Mouse (Mus musculus): ENCODE results near the gene Hist1h2bc.
"Not testable (repeated sequence)": the region's sequence is repeated elsewhere in the genome, so short reads cannot be mapped to it uniquely, and the experiment has no call there.

The Hist1h2bc gene

DNA sequence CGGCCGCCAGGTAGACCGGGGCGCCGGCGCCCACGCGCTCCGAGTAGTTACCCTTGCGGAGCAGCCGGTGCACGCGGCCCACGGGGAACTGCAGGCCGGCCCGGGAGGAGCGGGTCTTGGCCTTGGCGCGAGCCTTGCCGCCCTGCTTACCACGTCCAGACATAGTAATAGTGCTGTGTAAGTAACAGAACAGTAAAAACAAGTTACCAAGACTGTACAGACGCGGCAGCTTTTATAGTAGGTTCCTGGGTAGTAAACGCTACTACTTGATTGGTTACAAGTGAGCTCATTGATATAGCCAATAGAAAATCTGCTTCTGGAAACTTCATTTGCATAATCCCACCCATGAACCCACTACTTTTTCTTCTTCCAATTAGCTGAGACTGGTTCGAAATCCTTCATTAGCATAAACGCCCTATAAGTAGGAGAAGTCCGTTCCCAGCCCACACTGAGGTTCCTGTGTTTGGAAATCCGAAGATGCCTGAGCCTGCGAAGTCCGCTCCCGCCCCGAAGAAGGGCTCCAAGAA lies at the start of gene Hist1h2bc, which contains the start of gene Hist1h2ac:
Gene Hist1h2bc (plus strand): TSS at position 445 of the 527 bp plus-strand sequence.
Gene Hist1h2ac (minus strand): TSS at position 194 of the 527 bp plus-strand sequence.
- peak; percentile 75 to 79 for DNase-seq (ENCODE audit: low read depth in 2 of 2, low spot score in 2 of 2)

- DNase-seq (ENCODE audit: low read depth in 2 of 2, low spot score in 2 of 2): no peak
These were observed 24.2 kb upstream of the Hist1h2bc start for GRCm38 (mm10) chr13:23659636-23660366.

GRCm38 (mm10) chr13:23662536-23662935 lies 21.5 kb upstream of the Hist1h2bc start:
- DNase-seq (ENCODE audit: low read depth in 2 of 2, low spot score in 2 of 2): no peak

- no peak for DNase-seq (ENCODE audit: low read depth in 2 of 2, low spot score in 2 of 2)
These were observed 1.9 kb upstream of the Hist1h2bc start for GRCm38 (mm10) chr13:23681990-23682582.

GRCm38 (mm10) chr13:23682623-23682946 lies 1.4 kb upstream of the Hist1h2bc start:
- no peak for DNase-seq (ENCODE audit: low read depth in 2 of 2, low spot score in 2 of 2)

- DNase-seq (ENCODE audit: low read depth in 2 of 2, low spot score in 2 of 2): not testable (repeated sequence)
These were observed 848 bp upstream of the Hist1h2bc start for GRCm38 (mm10) chr13:23682947-23683754.

- peak; percentile 31 to 53 for DNase-seq (ENCODE audit: low read depth in 2 of 2, low spot score in 2 of 2)
These were observed 421 bp downstream of the Hist1h2bc start for GRCm38 (mm10) chr13:23684295-23684945.

- no peak for DNase-seq (ENCODE audit: low read depth in 2 of 2, low spot score in 2 of 2)
These were observed 1.3 kb downstream of the Hist1h2bc start for GRCm38 (mm10) chr13:23685121-23685861.

DNA sequence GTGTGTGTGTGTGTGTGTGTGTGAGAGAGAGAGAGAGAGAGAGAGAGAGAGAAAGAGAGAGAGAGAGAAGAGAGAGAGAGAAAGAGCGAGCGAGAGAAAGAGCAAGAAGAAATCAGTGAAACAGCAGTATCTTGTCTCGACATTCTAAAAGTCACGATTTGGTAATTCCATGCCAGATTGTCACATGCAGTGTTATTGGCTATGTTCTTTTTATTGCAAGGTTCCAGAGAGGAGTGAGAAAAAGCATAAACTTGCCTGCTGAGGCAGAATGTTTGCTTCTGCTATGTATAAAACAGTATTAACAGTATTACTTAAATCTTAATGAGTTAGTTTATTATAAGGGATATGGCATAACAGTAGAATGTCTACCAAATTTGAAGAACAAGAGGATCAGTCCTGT lies 2.0 kb downstream of the Hist1h2bc start:
- DNase-seq (ENCODE audit: low read depth in 2 of 2, low spot score in 2 of 2): no peak

- no peak for DNase-seq (ENCODE audit: low read depth in 2 of 2, low spot score in 2 of 2)
These were observed 3.2 kb downstream of the Hist1h2bc start for GRCm38 (mm10) chr13:23687181-23687580.

DNA sequence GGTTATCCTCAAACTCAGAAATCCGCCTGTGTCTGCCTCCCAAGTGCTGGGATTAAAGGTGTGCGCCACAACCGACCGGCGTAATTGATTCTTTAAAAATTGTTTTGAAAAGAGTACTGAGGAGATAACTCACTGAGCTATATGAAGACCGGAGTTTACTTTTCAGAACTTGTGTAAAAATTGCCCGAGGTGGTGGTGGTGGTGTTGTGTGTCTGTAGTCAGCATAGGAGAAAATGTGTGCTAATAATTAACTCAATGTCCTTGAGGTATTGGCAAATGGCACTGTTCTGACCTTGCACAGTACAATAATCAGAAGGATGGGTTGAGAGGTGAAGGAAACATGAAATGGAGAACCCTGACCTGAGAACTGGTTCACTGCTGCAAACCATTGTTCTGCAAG lies 3.9 kb downstream of the Hist1h2bc start:
- DNase-seq (ENCODE audit: low read depth in 2 of 2, low spot score in 2 of 2): no peak

- no peak for DNase-seq (ENCODE audit: low read depth in 2 of 2, low spot score in 2 of 2)
These were observed 5.0 kb downstream of the Hist1h2bc start for GRCm38 (mm10) chr13:23688956-23689355.

DNA sequence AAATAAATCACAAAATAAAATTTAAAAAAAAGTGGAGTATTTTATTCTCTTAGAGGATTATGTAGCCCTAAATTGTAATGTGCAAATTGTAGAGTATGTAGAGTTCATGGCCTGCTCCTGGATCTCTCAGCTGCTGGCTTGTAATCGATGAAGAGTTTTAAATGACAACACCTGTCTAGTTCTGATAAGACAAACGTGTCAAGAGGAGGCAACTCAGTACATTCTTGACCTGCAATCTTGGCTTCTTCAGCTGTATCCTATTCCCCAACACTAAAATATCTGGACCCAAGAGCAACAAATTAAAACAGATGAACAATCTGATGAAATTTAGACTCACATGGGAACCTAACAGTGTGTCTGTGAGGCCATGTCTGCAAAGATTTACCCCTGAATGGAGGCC lies 5.5 kb downstream of the Hist1h2bc start:
- DNase-seq (ENCODE audit: low read depth in 2 of 2, low spot score in 2 of 2): no peak

GRCm38 (mm10) chr13:23693856-23694440 lies 9.9 kb downstream of the Hist1h2bc start:
- DNase-seq (ENCODE audit: low read depth in 2 of 2, low spot score in 2 of 2): no peak

DNA sequence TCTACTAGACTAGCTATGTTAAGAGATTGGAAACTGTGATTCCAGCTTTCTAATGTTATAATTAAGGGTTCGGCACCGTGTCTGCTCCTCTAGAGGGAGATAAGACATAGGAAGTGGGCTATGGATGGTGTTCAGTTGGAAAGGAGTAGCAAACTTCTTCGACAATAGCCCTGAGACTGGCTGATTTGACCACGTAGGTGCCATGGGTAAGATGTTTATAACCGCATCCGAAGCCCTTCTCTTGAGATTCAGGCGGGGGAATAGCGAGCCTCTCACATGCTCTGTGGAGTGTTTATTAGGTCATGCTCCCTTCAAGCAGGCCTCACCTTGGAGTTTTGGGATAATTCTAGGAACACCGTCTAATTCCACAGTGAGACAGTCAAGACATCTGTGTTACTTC lies 11.0 kb downstream of the Hist1h2bc start:
- DNase-seq (ENCODE audit: low read depth in 2 of 2, low spot score in 2 of 2): no peak

DNA sequence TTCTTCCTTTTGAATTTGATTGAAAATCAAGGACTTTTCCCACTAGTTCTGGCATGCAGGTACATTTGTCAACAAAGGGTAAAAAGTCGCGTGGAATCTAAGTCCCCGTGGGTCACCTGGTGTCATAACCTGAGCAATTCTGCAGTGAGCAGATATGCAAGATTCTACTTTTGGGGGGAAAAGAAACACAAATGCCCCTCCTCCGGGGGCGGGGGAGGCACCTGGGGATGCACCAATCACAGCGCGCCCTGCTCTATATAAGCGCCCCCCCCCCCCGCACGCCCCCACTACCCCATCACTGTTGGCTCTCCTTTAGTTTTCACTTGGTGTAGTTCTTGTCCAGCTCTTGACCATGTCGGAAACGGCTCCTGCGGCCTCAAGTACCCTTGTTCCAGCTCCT lies 11.5 kb downstream of the Hist1h2bc start, which contains the start of gene Hist1h1t:
Gene Hist1h1t (plus strand): TSS at position 301 of the 400 bp plus-strand sequence.
- DNase-seq (ENCODE audit: low read depth in 2 of 2, low spot score in 2 of 2): no peak

GRCm38 (mm10) chr13:23696061-23696474 lies 12.1 kb downstream of the Hist1h2bc start:
- no peak for DNase-seq (ENCODE audit: low read depth in 2 of 2, low spot score in 2 of 2)

DNA sequence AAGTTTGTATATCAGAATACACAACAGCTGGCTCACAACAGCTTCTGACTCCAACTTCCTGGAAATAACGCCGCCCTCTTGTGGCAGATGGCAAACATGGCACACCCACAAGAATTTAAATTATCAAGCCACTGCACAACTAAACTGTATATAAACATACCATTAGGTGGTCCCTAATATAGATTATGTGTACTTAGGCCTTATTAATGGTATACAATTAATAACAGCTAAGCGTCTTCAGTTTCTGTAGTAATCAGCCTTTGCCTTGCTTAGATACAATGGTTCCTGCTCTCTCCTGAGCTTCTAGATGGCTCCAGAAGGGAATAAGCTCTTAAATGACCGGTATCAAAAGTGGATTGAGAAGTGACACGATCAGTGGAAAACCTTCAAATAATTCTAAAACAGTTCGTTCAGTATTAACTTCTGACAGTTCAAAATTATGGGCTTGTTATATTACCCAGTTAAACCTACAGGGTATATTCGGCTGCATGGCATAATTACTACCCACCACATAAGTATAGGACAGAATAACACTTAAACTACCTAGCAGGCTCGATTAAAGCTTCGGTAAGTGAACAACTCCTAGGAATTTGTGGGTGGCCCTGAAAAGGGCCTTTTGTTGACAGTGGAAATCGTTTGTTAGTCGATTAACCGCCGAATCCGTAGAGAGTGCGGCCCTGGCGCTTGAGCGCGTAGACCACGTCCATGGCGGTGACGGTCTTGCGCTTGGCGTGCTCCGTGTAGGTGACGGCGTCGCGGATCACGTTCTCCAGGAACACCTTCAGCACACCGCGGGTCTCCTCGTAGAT lies 13.7 kb downstream of the Hist1h2bc start:
- peak; percentile 45 to 69 for DNase-seq (ENCODE audit: low read depth in 2 of 2, low spot score in 2 of 2)

DNA sequence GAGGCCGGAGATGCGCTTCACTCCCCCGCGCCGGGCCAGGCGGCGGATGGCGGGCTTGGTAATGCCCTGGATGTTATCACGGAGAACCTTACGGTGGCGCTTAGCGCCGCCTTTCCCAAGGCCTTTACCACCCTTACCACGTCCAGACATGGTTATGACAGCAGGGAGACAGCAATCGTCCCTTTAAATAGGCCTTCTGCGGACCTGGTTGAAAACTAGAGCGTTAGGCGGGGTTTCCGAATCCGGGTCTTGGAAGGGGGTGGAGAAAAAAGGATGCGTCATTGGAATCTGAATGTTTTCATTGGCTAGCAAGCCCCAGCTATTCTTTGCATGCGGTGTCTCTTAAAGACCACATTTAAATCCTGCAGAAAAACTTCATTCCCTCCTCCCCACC lies 14.3 kb downstream of the Hist1h2bc start, which contains the start of gene Hist1h4c:
Gene Hist1h4c (minus strand): TSS at position 155 of the 394 bp plus-strand sequence.
- DNase-seq (ENCODE audit: low read depth in 2 of 2, low spot score in 2 of 2): peak; percentile 98
